Mouse (Mus musculus) intestine, embryonic 15.5 days (tissue): ENCODE data around the gene Susd6. TPM values are rescaled to one million over a fixed set of nuclear protein-coding genes. Genes with fewer than 3 reads are reported as not detected.
A peak's percentile ranks its signal among the peaks of the same experiment; 100 is the strongest.

Source experiments
- ATAC-seq: fragments of 200-750 bp; cut with Nextera tagmentation; 2 replicates; pipeline ENCODE4 v1.8.0; 2017; ENCODE audit warnings: moderate TSS enrichment, moderate library complexity
- H3K27ac ChIP-seq: fragments of 300-500 bp; sonication (generic); 2 replicates; pipeline ENCODE4 v1.5.1; 2015; ENCODE audit warnings: mild to moderate bottlenecking, inconsistent platforms
- H3K27me3 ChIP-seq: fragments of 300-500 bp; sonication (generic); replicated peaks from 2 replicates; pipeline ENCODE4 v1.6.1; 2015; ENCODE audit warnings: inconsistent platforms
- H3K36me3 ChIP-seq: fragments of 300-500 bp; sonication (generic); 2 replicates; pipeline ENCODE4 v1.6.1; 2015; ENCODE audit warnings: inconsistent platforms
- H3K4me1 ChIP-seq: fragments of 300-500 bp; sonication (generic); replicated peaks from 2 replicates; pipeline ENCODE4 v1.6.1; 2015; ENCODE audit warnings: inconsistent platforms
- H3K4me2 ChIP-seq: fragments of 300-500 bp; sonication (generic); replicated peaks from 2 replicates; pipeline ENCODE4 v1.6.1; 2015; ENCODE audit warnings: mild to moderate bottlenecking, inconsistent platforms
- H3K4me3 ChIP-seq: fragments of 300-500 bp; sonication (generic); replicated peaks from 2 replicates; pipeline ENCODE4 v1.5.1; 2015; ENCODE audit warnings: inconsistent platforms
- H3K9ac ChIP-seq: fragments of 300-500 bp; sonication (generic); 2 replicates; pipeline ENCODE4 v1.6.1; 2015; ENCODE audit warnings: inconsistent platforms
- H3K9me3 ChIP-seq: fragments of 300-500 bp; sonication (generic); 2 replicates; pipeline ENCODE4 v1.6.1; 2016; ENCODE audit warnings: inconsistent platforms
- WGBS: fragments of 180-500 bp; shearing (Covaris S2); methylation state at CpG from one replicate; pipeline ENCODE4 v1.1.7; 2015; 5-methylcytosine and 5-hydroxymethylcytosine counted together
- polyA plus RNA-seq: library from polyadenylated mRNA; unstranded; fragments of >200 nt; fragmentation: Nextera tagmentation; extraction: Ambion mirVana; gene quantifications from 2 replicates; pipeline ENCODE4 v1.2.1, GENCODE M21; 2015

Susd6 gene
- polyA plus RNA-seq, 1 experiment from 2014 or later, result 18.7 TPM

DNA sequence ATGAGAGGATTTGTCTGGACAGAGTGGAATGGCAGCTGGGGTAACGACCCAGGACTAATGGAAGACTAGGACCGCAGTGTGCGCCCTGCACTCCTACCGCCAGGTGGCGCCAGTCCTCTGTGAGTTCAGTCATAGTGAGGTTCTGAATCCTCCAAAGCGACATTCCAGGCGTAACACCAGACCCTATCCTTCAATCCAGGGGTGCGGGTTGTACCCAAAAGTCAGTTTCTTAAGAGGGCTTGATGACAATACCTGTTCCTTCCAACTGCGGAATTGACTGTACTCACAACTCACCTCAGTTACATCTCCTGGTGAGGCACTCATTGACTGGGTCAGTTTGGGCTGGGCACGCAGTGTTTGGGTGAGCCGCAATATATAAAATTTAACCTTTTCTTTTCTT is 20.6 kb upstream of the Susd6 start:
- H3K4me2 ChIP-seq, result no peak overlapping the region

DNA sequence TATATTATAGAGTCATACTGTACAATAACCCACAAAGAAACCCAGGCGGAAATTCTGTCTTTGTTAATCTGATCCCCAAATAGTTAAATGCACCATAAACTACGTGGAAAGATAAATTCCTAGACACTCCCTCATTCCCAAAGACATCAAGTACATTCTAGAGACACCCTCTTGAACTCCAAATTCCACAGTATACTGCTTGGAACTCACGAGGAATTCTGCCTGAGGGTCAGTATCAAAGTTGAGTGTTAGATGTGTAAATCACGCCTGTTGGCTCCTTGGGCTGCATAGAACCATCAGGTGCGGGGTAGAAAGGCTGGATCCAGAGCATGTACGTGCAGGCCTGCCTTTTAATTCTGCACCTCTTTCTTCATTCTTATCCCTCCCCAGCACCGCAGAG is 15.5 kb upstream of the Susd6 start:
- Histone ChIP-seq H3K9ac (no peak overlapping the region), H3K4me1 (0 out of 2 replicates have a peak, but pooled peaks cover 5% of the 10 kb centered on the region), H3K27me3 (no peaks in the 10 kb centered on the region), H3K4me2 (no peak overlapping the region), H3K9me3 (no peaks in the 10 kb centered on the region), H3K27ac (no peak overlapping the region), H3K4me3 (no peak overlapping the region), H3K36me3 (no peaks in the 10 kb centered on the region)
- ATAC-seq, result no peak
- 69% methylated on average over 7 of the region's 7 CpGs for WGBS

More for the DNA sequence above, 20.6 kb upstream of the Susd6 start:
- no peak overlapping the region for H3K4me3 ChIP-seq
- ATAC-seq, result peak; percentile 86
- no peaks in the 10 kb centered on the region for H3K36me3 ChIP-seq
- H3K9me3 ChIP-seq, result no peaks in the 10 kb centered on the region
- no peak overlapping the region for H3K27ac ChIP-seq
- no peak overlapping the region for H3K9ac ChIP-seq
- no peaks in the 10 kb centered on the region for H3K27me3 ChIP-seq
- 18% methylated on average over 11 of the region's 11 CpGs for WGBS
- H3K4me1 ChIP-seq, result no peaks in the 10 kb centered on the region

DNA sequence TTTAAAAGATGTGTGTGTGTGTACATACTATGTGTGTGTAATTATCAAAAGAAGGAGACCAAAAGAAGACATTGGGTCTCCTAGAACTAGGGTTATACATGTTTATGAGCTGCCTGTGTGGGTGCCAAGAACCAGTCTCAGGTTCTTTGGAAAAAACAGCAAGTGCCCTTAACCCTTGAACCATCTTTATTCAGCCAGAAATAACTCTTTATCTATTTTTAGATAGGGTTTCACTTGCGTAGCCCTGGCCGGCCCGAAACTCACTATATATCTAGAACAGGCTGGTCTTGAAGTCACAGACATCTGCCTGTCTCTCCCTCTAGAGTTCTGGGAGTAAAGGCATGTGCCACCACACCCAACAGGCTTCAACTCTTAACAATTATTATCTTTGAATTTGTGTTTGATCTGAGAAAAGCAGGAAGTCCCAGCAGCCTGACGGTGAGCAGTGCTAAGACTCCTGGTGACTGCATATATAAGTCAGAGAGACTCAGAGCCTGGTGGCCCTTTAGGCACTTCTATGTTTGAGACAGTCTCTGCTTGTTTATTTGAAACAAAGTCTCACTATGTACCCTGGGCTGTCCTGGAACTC is 14.2 kb upstream of the Susd6 start:
- Histone ChIP-seq H3K36me3 (no peaks in the 10 kb centered on the region), H3K9me3 (no peaks in the 10 kb centered on the region), H3K27ac (no peak overlapping the region), H3K4me3 (no peak overlapping the region), H3K4me1 (0 out of 2 replicates have a peak, but pooled peaks cover 5% of the 10 kb centered on the region), H3K27me3 (no peaks in the 10 kb centered on the region), H3K4me2 (no peak overlapping the region), H3K9ac (no peak overlapping the region)
- ATAC-seq, result peak; percentile 65
- WGBS, result 67% methylated on average over 4 of the region's 4 CpGs

DNA sequence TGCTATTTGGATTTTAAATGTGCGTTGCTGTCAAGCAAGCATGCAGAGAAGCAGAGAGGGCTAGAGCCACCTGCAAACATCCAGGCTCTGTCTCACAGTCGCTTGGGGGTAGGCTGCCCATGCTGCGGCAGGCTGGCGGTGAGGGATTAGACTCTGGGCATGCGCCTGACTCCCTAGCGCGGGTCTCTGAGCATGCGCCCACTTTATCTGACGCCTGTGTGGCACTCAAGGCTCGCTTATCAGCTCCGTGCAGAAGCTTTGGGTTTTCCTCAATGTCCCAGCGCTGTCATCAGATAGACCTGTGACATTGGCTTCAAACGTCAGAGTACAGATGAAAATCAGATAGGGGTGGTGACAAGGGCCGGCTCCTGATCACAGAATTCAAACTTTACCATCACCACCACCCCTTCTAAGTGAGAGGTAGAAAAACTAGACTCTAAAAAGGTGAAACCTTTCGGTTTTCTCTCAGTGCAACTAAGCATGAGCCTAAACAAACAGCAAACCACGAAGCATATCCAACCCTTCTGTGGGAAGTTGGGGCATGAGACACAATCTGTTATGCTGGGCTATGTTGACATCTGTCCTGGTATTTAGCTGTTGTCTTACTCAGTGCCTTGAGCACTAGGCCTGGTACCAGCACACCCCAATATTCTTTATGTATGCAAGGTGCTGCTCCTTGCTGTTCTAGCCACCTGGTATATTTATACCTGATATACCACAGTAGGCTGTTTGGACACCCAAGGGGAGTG is 11.9 kb upstream of the Susd6 start:
- Histone ChIP-seq H3K27ac (no peak overlapping the region), H3K36me3 (no peaks in the 10 kb centered on the region), H3K4me1 (0 out of 2 replicates have a peak, but pooled peaks cover 5% of the 10 kb centered on the region), H3K4me2 (no peak overlapping the region), H3K9ac (no peak overlapping the region), H3K9me3 (no peaks in the 10 kb centered on the region), H3K4me3 (no peak overlapping the region), H3K27me3 (no peaks in the 10 kb centered on the region)
- peak; percentile 76; the same call in 1 of the 2 replicates for ATAC-seq
- 79% methylated on average over 16 of the region's 16 CpGs for WGBS

DNA sequence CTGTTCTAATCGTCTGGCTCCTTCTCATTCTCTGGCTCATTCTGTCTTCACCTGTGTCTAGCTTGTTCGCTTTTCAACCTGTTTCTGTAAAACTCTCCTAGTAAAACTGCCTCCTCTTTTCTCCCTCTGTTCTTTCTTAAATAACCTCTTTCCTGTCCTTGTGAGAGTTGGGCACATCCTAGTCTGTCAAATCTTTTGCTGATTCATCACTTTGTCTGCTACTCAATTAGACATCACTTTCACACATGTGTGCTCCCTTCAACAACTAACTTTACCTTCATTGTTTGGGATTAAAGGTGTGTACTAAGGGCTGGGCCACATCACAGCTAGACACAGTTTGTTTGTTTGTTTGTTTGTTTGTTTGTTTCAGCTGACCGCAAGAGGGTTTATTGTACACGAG is 10.6 kb upstream of the Susd6 start:
- 89% methylated on average over 4 of the region's 4 CpGs for whole genome bisulfite sequencing
- Histone ChIP-seq H3K27me3 (no peaks in the 10 kb centered on the region), H3K4me1 (0 out of 2 replicates have a peak, but pooled peaks cover 5% of the 10 kb centered on the region), H3K9ac (no peak overlapping the region), H3K27ac (no peak overlapping the region), H3K4me3 (no peak overlapping the region), H3K36me3 (no peaks in the 10 kb centered on the region), H3K9me3 (no peaks in the 10 kb centered on the region), H3K4me2 (no peak overlapping the region)
- no peak for ATAC-seq

DNA sequence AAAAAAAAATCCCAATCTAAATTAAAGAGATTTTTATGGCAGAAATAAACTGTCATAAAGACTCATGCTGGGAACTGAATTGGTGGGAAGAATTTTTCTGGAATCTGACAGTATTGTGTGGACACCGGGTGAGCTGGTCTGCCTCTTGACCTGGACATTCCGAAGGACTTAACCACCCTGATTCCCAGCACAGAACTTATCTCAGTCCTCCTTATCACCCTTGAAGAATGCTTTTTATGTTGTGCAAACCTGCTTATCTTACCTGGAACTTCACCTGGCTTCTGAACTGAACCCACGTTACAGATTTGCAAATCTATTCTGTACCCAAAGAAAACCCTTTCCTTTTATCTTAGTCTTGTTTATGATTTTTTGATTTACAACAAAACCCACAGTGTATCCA is 8.1 kb upstream of the Susd6 start:
- peaks cover under 1% of the 10 kb centered on the region; the same call in 1 of the 2 replicates for H3K4me1 ChIP-seq
- H3K9me3 ChIP-seq, result no peaks in the 10 kb centered on the region
- no peaks in the 10 kb centered on the region for H3K27me3 ChIP-seq
- H3K4me3 ChIP-seq, result no peak overlapping the region
- H3K4me2 ChIP-seq, result no peak overlapping the region
- peak; percentile 43; the same call in 1 of the 2 replicates for ATAC-seq
- H3K9ac ChIP-seq, result no peak overlapping the region
- WGBS, result 45% methylated on average over 3 of the region's 3 CpGs
- H3K36me3 ChIP-seq, result no peaks in the 10 kb centered on the region
- no peak overlapping the region for H3K27ac ChIP-seq

DNA sequence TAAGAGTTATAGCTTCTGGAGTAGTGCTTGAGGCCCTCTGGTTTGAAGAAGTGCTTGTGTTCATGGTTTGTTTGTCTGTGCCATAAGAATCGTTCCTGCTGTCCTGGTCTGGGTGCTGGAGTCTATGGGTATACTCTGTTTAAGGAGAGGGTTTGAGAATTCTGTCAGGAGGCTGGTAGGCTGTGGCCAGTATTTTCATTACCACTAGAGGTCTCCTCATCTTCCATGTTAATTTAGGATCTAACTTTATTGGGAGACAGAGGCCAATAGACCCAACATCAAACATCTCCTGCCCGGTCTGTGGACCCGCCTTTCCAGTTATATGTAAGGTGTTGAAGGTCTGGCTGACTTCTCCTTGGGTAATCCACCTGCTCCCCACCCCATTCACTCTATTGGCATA is 7.4 kb upstream of the Susd6 start:
- WGBS, result 36% methylated on average over 3 of the region's 3 CpGs
- no peak overlapping the region for H3K4me2 ChIP-seq

DNA sequence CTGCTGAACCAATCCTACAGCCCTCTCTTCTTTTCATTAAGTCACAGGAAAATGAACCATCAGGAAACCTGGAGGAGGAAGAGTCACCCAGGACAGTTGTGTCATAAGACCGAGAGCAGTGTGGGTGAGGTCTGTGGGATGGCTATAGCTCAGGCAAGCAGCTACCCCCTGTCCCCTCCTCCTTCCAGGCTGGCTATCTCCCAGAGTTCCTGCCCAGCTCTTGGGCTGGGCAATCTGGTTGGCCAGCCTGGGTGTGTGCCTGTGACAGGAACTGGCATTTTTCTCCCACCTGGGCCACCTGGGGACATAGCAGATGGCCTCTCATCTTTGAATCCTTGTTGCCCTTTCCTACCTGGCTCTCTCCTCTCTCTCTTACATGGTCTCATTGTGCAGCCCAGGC is 6.4 kb upstream of the Susd6 start:
- Histone ChIP-seq H3K36me3 (no peaks in the 10 kb centered on the region), H3K4me2 (no peak overlapping the region), H3K27me3 (no peaks in the 10 kb centered on the region), H3K9me3 (no peaks in the 10 kb centered on the region), H3K9ac (no peak overlapping the region), H3K4me3 (no peak overlapping the region), H3K4me1 (peaks cover 4% of the 10 kb centered on the region; the same call in 1 of the 2 replicates), H3K27ac (no peak overlapping the region)
- WGBS, result 52% methylated on average over 1 of the region's 1 CpGs
- no peak for ATAC-seq

More for the DNA sequence above, 7.4 kb upstream of the Susd6 start:
- no peaks in the 10 kb centered on the region for H3K27me3 ChIP-seq
- H3K27ac ChIP-seq, result no peak overlapping the region
- no peak for ATAC-seq
- no peaks in the 10 kb centered on the region for H3K9me3 ChIP-seq
- H3K9ac ChIP-seq, result no peak overlapping the region
- H3K4me3 ChIP-seq, result no peak overlapping the region
- peaks cover 4% of the 10 kb centered on the region; the same call in 1 of the 2 replicates for H3K4me1 ChIP-seq
- no peaks in the 10 kb centered on the region for H3K36me3 ChIP-seq

DNA sequence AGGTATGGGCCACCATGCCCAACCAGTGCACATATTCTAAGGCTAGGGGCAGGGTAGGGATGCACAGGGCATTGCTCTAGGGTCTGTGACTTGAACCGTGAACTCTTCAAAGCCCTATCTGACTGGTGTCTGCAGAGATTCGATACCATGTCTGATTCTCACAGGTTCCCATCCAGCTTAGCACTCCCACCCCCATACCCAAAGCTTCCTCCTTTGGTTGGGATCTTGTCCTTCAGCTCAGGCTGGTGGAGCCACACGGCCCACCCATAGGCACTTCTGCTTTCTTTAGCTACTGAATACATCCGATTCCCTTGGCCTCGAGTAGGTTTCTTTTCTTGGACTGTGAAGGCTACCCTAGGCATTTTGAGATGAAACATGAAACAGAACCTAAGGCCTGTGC is 5.3 kb upstream of the Susd6 start:
- no peak overlapping the region for H3K9ac ChIP-seq
- ATAC-seq, result no peak
- H3K36me3 ChIP-seq, result no peaks in the 10 kb centered on the region
- H3K27me3 ChIP-seq, result no peaks in the 10 kb centered on the region
- H3K9me3 ChIP-seq, result no peaks in the 10 kb centered on the region
- no peak overlapping the region for H3K4me2 ChIP-seq
- peaks cover 7% of the 10 kb centered on the region for H3K4me1 ChIP-seq
- no peak overlapping the region for H3K27ac ChIP-seq
- no peak overlapping the region for H3K4me3 ChIP-seq
- WGBS, result 89% methylated on average over 5 of the region's 5 CpGs

DNA sequence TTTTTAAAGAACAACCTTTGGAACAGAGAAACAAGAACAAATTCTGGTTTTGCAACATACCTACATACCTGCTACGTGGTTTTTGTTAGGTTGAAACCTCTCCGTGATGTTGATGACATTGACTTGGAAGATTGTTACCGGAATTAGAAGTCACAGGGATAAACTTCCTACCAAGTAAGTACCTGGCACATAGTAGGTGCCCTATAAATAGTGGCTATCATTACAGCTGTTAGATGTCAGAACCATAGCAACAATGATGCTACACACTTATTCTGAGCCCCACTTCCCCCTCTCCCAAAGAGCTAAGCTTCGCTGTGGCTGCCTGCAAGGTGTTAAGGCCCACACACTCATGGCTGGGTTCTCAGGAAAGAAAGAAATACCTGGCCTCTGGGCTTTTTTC is 4.7 kb upstream of the Susd6 start:
- no peaks in the 10 kb centered on the region for H3K9me3 ChIP-seq
- peaks cover 7% of the 10 kb centered on the region for H3K4me1 ChIP-seq
- no peak overlapping the region for H3K9ac ChIP-seq
- no peaks in the 10 kb centered on the region for H3K36me3 ChIP-seq
- 88% methylated on average over 4 of the region's 4 CpGs for WGBS
- H3K27ac ChIP-seq, result no peak overlapping the region
- no peaks in the 10 kb centered on the region for H3K27me3 ChIP-seq
- H3K4me2 ChIP-seq, result no peak overlapping the region
- H3K4me3 ChIP-seq, result no peak overlapping the region
- no peak for ATAC-seq

DNA sequence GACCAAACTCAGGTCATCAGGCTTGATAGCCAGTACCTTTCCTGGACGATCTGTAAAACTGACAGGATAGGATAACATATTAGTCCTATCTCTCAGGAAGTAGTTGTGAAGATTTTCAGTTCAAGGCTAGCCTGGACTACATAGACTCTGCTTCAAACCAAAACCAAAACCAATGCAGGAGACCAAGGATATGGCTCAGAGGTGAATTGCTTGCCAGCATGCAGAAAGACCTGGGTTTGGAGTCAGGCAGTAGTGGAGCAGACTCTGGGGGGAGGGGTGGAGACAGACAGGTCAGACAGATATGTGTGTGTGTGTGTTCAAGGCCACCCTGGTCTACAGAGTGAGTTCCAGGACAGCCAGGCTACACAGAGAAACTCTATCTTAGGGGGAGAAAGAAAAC is 3.7 kb upstream of the Susd6 start:
- H3K4me3 ChIP-seq, result no peak overlapping the region
- ATAC-seq, result no peak
- H3K4me2 ChIP-seq, result no peak overlapping the region
- no peak overlapping the region for H3K27ac ChIP-seq
- no peak overlapping the region for H3K9ac ChIP-seq
- H3K27me3 ChIP-seq, result no peaks in the 10 kb centered on the region
- H3K36me3 ChIP-seq, result no peaks in the 10 kb centered on the region
- WGBS, result 68% methylated on average over 1 of the region's 1 CpGs
- H3K9me3 ChIP-seq, result no peaks in the 10 kb centered on the region
- H3K4me1 ChIP-seq, result peaks cover 7% of the 10 kb centered on the region

DNA sequence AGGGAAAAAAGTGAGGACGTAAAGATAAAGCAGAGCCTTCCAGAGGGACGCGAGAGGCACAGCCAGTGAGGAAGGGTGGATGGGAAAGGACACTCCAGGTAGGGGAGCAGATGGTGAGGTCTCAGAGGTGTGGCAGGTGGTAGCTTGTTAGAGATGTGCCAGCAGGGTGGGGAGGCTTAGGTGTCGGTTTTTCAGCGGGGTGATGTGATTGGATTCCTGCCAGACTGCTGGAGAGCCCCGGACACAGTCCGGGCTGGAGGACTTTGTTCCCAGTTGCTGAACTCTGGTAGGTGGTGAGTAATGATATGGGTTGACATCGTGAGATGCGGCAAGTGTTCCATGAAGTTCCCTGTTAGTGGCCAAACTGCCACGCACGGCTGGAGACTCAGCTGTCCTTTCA is 2.7 kb upstream of the Susd6 start:
- peaks cover 9% of the 10 kb centered on the region for H3K4me1 ChIP-seq
- peak overlapping the region; percentile 2; the same call in 1 of the 2 replicates for H3K27ac ChIP-seq
- no peak overlapping the region for H3K4me3 ChIP-seq
- no peaks in the 10 kb centered on the region for H3K9me3 ChIP-seq
- H3K4me2 ChIP-seq, result peak overlapping the region; percentile 41
- peak; percentile 17; the same call in 1 of the 2 replicates for ATAC-seq
- no peak overlapping the region for H3K9ac ChIP-seq
- 44% methylated on average over 11 of the region's 11 CpGs for WGBS
- no peaks in the 10 kb centered on the region for H3K27me3 ChIP-seq
- H3K36me3 ChIP-seq, result no peaks in the 10 kb centered on the region
